Mouse (Mus musculus) forebrain, embryonic 10.5 days (tissue): Measurements from ENCODE around the gene Utrn. TPM values are rescaled to one million over a fixed set of nuclear protein-coding genes. Genes with fewer than 3 reads are reported as not detected.

Experiments used
- DNase-seq: peaks from one replicate; pipeline ENCODE4 v3.0.0-alpha.2; 2017; ENCODE audit warnings: low spot score; ENCODE audit errors: extremely low spot score
- H3K27ac ChIP-seq: fragments of 300-500 bp; sonication (generic); 2 replicates; pipeline ENCODE4 v1.5.1; 2016; ENCODE audit warnings: mild to moderate bottlenecking
- H3K27me3 ChIP-seq: fragments of 300-500 bp; sonication (generic); 2 replicates; pipeline ENCODE4 v1.6.1; 2016; ENCODE audit warnings: mild to moderate bottlenecking; ENCODE audit not compliant: poor library complexity, severe bottlenecking
- H3K36me3 ChIP-seq: fragments of 300-500 bp; sonication (generic); replicated peaks from 2 replicates; pipeline ENCODE4 v1.6.1; 2016; ENCODE audit warnings: mild to moderate bottlenecking, moderate library complexity
- H3K4me1 ChIP-seq: fragments of 300-500 bp; sonication (generic); 2 replicates; pipeline ENCODE4 v1.6.1; 2016
- H3K4me3 ChIP-seq: fragments of 300-500 bp; sonication (generic); 2 replicates; pipeline ENCODE4 v1.5.1; 2016; ENCODE audit warnings: mild to moderate bottlenecking, moderate library complexity
- H3K9me3 ChIP-seq: fragments of 300-500 bp; sonication (generic); 2 replicates; pipeline ENCODE4 v1.6.1; 2016; ENCODE audit warnings: mild to moderate bottlenecking, moderate library complexity
- WGBS: fragments of 180-500 bp; shearing (Covaris S2); methylation state at CpG from one replicate; pipeline ENCODE4 v1.1.7; 2016; 5-methylcytosine and 5-hydroxymethylcytosine counted together
- polyA plus RNA-seq: library from polyadenylated mRNA; unstranded; fragments of >200 nt; fragmentation: Nextera tagmentation; extraction: Ambion mirVana; gene quantifications from 2 replicates; pipeline ENCODE4 v1.2.1, GENCODE M21; 2016

Gene Utrn
- polyA plus RNA-seq, 1 experiment from 2014 or later: 44.3 TPM

DNA sequence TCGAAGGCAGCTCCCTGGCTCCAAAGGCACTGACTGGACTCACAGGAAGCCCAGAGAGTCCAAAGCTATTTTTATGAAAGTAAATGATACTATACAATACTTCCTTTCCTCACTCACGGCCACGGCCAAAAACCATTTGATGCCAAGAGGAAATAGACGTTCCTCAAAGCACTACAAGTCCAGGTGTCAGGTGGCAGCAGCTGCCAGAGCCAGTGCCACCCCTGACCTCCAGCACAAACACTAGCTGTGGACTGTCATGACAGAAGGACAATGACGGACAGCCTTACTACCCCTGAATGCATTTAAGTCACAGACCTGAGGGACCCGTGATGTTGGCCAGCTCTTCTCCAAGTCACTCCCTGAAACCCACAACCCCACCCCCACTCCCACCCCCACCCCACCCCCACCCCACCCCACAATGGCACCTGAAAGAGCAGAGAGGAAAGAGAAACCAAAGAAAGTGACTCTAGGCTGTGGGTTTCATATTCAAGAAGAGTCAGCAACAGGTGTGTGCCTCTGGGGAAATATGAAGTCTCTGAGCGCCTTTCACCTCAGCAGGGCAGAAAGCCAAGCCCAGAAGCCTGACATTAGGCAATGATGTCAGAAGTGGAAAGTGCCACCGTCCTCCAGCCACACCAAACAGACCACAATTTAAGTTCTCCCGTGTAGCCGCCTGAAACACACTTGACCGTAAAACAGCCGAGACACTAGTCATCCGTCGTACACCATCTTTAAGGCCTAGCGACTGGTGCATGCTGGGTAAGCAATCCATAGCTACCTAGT is 45.5 kb downstream of the Utrn start:
- WGBS: 88% methylated on average over 15 of the region's 15 CpGs
- no peaks in the 10 kb centered on the region for H3K9me3 ChIP-seq
- H3K27ac ChIP-seq: no peak overlapping the region
- H3K36me3 ChIP-seq: no peaks in the 10 kb centered on the region
- H3K27me3 ChIP-seq: no peaks in the 10 kb centered on the region
- no peak overlapping the region for H3K4me3 ChIP-seq
- DNase-seq: no peak
- peaks cover 10% of the 10 kb centered on the region for H3K4me1 ChIP-seq

DNA sequence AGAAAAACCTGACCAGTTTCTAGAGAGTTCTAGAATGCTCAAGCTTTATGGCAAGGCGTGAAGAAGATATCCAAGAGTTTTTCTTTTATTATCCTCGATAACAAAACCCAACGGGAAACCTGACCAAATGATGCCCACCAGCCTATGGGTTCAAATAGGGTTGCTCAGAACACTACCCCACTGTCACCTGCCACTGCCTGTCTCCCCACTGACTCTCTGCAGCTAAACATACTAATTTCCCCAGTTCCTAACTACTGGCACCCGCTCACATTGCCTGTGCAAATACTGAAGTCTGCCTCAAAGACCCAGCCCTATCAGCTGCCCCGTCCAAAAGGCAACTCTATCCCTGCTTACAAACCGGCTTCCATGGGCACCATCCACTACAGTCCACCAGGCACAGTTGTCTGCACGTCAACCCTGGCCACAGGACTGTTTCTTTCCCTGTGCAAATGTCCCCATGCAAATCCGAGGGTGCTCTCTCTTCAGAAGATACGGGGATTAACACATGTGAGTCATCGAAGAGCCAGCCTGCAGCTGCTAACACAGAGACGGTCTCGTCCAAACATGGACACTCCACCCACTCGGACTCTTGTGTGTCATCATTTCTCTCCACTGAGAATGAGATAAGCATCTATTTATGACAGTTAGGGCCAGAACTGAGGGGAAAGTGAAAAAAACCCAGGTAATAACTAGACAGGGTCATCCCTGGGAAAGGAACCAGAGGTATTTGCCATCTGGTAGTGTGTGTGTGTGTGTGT is 48.0 kb downstream of the Utrn start:
- Histone ChIP-seq H3K4me1 (peaks cover 22% of the 10 kb centered on the region), H3K27me3 (no peaks in the 10 kb centered on the region), H3K27ac (no peak overlapping the region), H3K9me3 (no peaks in the 10 kb centered on the region), H3K4me3 (no peak overlapping the region), H3K36me3 (no peaks in the 10 kb centered on the region)
- 93% methylated on average over 13 of the region's 13 CpGs for WGBS
- DNase-seq: no peak

DNA sequence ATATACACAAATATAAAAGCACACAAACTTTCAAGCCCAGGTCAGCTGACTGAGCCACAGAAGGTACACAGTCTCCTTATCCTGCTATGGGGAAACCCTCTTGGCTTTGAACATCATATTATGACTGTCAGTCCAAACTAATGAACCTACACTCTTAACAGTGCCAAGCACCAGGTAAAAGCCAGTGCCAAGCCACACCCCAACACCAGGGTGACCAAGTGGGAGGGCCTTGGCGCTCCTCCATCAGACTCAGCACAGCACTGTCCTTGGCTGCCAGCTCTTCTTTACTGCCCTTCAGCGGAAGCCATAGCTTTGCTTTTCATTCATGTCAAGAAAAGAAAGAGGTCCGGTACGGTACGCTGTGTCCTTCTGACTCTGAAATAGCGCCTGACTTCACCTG is 51.8 kb downstream of the Utrn start:
- Histone ChIP-seq H3K4me1 (peaks cover 12% of the 10 kb centered on the region; the same call in 1 of the 2 replicates), H3K36me3 (no peaks in the 10 kb centered on the region), H3K27ac (no peak overlapping the region), H3K27me3 (no peaks in the 10 kb centered on the region), H3K9me3 (no peaks in the 10 kb centered on the region), H3K4me3 (no peak overlapping the region)
- no peak for DNase-seq
- WGBS: 93% methylated on average over 6 of the region's 6 CpGs

DNA sequence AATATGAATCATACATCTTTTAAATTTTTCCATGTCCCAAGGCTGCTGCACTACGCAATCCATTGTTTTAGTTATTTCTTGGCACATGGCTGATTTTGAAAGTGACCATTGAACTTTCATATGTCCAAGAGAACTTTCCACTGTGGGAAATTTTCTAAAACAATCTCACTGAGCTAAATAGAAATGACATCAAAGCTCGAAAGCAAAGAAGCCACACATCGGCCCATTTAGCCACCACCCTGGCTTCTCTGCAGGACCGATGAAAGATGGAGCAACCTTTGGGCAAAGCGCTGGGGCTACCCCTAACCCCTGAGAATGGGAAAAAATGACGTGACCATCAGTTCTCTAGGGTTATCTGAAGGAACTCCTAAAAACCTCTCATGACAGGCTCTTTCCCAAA is 52.6 kb downstream of the Utrn start:
- H3K27ac ChIP-seq: no peak overlapping the region
- DNase-seq: no peak
- peaks cover 16% of the 10 kb centered on the region for H3K4me1 ChIP-seq
- WGBS: 94% methylated on average over 6 of the region's 6 CpGs
- H3K36me3 ChIP-seq: no peaks in the 10 kb centered on the region
- no peaks in the 10 kb centered on the region for H3K9me3 ChIP-seq
- no peaks in the 10 kb centered on the region for H3K27me3 ChIP-seq
- H3K4me3 ChIP-seq: no peak overlapping the region

DNA sequence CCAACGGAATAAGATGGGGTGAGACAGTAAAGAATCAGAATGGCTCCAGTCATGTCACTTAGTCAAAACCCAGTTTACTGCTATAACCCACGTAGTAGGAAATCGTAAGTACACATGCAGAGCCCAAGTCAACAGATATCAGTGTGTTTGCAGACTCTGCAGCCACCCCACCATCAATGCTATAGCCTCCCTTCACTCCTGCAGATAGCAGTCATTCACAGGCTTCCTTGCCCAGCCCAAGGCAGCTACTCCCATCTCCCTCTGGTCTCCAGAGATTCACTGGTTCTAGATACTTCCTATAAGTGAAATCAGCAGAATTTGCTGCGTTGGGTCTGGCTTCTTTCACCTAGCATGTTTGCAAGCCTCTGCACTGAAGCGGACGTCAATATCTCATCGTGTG is 54.8 kb downstream of the Utrn start:
- no peak overlapping the region for H3K27ac ChIP-seq
- H3K4me3 ChIP-seq: no peak overlapping the region
- peaks cover 35% of the 10 kb centered on the region for H3K4me1 ChIP-seq
- no peaks in the 10 kb centered on the region for H3K9me3 ChIP-seq
- no peaks in the 10 kb centered on the region for H3K36me3 ChIP-seq
- 93% methylated on average over 7 of the region's 7 CpGs for WGBS
- H3K27me3 ChIP-seq: no peaks in the 10 kb centered on the region
- DNase-seq: no peak

DNA sequence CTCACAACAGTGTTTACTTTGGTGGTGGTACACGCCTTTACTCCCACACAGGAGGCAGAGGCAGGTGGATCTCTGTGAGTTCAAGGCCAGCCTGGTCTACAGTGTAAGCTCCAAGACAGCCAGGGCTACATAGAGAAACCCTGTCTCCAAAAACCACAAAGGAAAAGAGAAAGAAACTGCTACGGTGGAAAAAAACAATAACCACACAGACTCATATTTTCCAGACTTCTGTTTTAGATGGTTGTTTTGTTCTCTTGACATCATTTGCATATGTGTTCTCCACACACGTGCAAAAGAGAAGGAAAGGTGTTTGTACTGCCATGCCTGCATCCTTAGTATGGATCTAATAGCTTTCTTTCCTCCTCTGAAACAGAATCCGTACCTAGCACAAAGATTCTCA is 55.3 kb downstream of the Utrn start:
- Histone ChIP-seq H3K27ac (no peak overlapping the region), H3K9me3 (no peaks in the 10 kb centered on the region), H3K4me3 (no peak overlapping the region), H3K36me3 (no peaks in the 10 kb centered on the region), H3K27me3 (no peaks in the 10 kb centered on the region), H3K4me1 (peaks cover 35% of the 10 kb centered on the region)
- WGBS: 91% methylated on average over 4 of the region's 4 CpGs
- no peak for DNase-seq

DNA sequence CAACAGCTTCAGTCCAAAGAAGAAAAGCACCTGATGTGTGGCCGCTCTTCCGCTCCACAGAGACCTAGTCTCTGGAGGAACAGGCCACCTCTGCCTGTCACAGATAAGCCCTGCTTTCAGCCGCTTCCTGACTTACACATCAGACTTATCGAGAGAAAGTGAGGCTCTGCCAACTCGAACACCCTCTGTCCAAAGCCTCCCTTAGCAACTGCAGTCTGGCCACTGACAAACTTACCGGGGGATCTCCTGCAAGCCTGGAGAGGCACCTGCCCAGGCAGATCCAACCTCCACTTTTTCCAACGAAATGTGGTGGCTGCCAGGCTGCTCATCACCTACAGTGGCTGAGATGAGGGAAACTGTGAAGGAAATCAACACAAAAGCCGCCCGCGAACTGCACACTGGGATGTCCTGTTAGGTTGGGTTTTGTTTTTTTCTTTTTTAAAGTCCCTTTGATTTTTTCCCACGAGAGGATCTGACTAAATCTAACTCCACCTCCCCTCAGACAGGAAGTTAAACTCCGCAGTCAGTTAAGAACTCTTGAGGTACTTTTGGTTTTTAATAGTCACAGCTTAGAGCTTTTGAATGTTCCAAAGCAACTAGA is 55.9 kb downstream of the Utrn start:
- WGBS: 80% methylated on average over 12 of the region's 12 CpGs

DNA sequence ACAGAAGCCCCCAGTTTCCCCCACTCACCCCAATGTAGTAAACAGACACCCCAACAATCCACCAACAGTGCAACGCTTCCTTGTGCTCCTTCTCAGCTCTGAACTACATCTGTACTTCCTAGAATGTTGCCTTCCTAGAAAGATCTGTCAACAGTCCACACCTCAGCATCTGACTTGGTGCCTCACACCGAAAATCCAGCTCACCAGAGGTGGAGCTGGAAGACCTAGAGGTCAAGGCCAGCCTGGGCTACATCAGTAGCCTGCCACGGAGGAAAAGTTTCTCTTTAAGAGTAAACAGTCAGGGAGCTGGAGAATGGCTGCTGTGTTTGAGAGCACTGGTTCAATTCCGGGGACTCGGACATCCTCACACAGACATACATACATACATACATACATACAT is 56.5 kb downstream of the Utrn start:
- Histone ChIP-seq H3K27ac (0 out of 2 replicates have a peak overlapping the region, but pooled peaks have one; percentile 53), H3K36me3 (no peaks in the 10 kb centered on the region), H3K27me3 (no peaks in the 10 kb centered on the region), H3K4me1 (peaks cover 36% of the 10 kb centered on the region), H3K9me3 (no peaks in the 10 kb centered on the region), H3K4me3 (no peak overlapping the region)
- 87% methylated on average over 5 of the region's 5 CpGs for WGBS
- no peak for DNase-seq

More for the DNA sequence above, 55.9 kb downstream of the Utrn start:
- Histone ChIP-seq H3K4me1 (peaks cover 35% of the 10 kb centered on the region), H3K36me3 (no peaks in the 10 kb centered on the region), H3K27ac (peak overlapping the region; percentile 56; the same call in 1 of the 2 replicates), H3K27me3 (no peaks in the 10 kb centered on the region), H3K4me3 (no peak overlapping the region; the same call in 1 of the 2 replicates), H3K9me3 (no peaks in the 10 kb centered on the region)
- DNase-seq: no peak

DNA sequence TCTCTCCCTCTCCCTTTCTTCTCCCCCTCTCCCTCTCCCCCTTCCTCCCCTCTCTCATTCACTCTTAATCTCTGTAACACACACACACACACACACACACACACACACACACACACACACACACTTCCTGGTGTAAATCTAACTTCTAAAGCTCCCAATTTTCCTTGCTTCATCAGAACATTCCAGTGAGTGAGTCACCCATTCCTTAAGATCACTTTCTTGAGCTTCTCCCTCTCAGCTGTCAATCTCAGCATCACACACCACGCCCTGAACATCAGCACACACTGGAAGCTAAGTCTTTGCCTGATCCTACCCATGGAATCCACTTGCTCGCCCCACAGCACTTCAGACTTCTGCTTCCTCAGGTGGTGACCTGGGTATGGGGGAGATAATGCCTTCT is 58.3 kb downstream of the Utrn start:
- Histone ChIP-seq H3K4me1 (peaks cover 34% of the 10 kb centered on the region), H3K36me3 (no peaks in the 10 kb centered on the region), H3K9me3 (no peaks in the 10 kb centered on the region), H3K27me3 (no peaks in the 10 kb centered on the region), H3K4me3 (no peak overlapping the region), H3K27ac (no peak overlapping the region)
- no peak for DNase-seq
- 84% methylated on average over 2 of the region's 2 CpGs for WGBS

DNA sequence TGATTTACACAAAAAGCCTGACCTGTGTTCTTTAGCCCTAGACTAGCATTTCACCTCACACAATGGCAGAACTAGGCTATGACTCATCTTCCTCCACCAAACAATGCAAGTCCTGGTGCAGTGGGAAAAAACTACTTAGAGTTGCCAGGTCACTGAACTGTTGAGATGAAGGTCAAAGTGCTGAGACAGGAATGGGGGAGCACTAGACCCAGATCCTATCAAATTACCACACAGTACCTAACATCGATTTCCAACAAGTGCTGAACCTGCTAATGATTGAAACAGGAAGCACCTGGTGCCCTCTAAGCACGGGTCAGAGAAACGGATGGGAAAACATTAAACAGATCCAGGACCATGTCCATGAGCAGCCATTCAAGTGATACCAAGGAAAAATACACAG is 59.5 kb downstream of the Utrn start:
- Histone ChIP-seq H3K9me3 (no peaks in the 10 kb centered on the region), H3K4me1 (peaks cover 40% of the 10 kb centered on the region), H3K27ac (no peak overlapping the region), H3K4me3 (no peak overlapping the region), H3K27me3 (no peaks in the 10 kb centered on the region), H3K36me3 (no peaks in the 10 kb centered on the region)
- DNase-seq: no peak
- WGBS: 65% methylated on average over 3 of the region's 3 CpGs

DNA sequence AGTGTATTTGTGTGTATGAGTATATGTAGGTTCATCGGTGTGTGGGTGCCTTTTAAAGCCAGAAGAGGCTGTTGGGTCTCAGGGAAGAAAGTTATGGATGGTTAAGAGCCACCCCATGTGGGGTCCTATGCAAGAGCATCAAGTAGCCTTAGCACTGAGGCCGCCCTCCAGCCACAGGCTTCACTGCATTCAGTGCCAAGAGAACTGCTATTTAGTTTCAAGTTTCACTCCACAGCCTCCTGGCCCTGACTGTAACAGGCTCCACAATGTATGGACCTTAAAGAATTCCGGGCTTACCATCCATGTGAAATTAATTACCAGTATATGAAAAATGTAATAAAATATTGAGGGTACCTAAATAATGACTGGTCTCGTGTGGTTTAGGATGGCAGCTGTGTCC is 60.7 kb downstream of the Utrn start:
- no peaks in the 10 kb centered on the region for H3K9me3 ChIP-seq
- 81% methylated on average over 4 of the region's 4 CpGs for WGBS
- no peak for DNase-seq
- no peak overlapping the region for H3K27ac ChIP-seq
- H3K4me3 ChIP-seq: no peak overlapping the region
- no peaks in the 10 kb centered on the region for H3K27me3 ChIP-seq
- no peaks in the 10 kb centered on the region for H3K36me3 ChIP-seq
- H3K4me1 ChIP-seq: peaks cover 40% of the 10 kb centered on the region

DNA sequence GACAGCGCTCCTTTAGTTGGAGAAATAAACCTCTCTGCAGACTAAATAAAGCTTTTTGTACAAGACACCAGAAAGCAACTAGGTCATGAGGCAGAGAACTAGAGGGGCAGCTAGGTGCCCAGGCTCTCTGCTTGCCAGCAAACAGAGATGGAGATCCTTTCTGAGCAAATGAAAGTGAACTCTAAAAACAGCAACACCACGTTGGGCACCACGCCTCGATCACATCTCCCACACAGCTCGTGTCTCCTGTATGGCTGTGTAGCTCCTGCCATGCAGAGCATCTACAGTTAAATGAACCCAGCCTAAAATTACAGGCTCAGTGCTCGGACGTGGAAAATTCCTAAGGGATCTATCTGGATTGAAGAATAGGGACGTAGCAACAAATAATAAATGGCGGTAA is 61.5 kb downstream of the Utrn start:
- Histone ChIP-seq H3K27me3 (no peaks in the 10 kb centered on the region), H3K4me1 (peaks cover 40% of the 10 kb centered on the region), H3K4me3 (no peak overlapping the region), H3K27ac (no peak overlapping the region), H3K36me3 (no peaks in the 10 kb centered on the region), H3K9me3 (no peaks in the 10 kb centered on the region)
- 92% methylated on average over 9 of the region's 9 CpGs for WGBS
- DNase-seq: no peak

DNA sequence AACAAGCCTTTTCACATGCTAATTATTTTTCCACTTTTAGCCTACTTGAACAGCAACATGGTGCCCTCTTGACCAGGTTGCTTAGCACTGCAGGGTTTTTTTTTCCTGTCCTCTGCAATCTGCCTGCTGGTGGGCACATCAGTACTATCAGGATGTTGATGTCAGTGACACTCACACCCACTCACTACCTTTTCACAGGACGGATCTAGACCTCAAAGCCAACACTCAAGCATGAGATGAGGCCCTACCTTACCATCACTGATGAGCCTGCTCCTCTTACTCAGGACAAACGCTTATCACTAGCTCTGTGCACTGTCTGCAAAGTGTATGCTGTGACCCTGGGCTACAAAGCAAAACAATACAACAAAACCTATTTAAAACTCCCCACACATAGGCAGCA is 63.3 kb downstream of the Utrn start:
- Histone ChIP-seq H3K9me3 (no peaks in the 10 kb centered on the region), H3K4me3 (no peak overlapping the region), H3K4me1 (peaks cover 31% of the 10 kb centered on the region), H3K36me3 (no peaks in the 10 kb centered on the region), H3K27me3 (no peaks in the 10 kb centered on the region), H3K27ac (no peak overlapping the region)
- DNase-seq: no peak
- 88% methylated on average over 2 of the region's 2 CpGs for WGBS
